Mouse (Mus musculus) hindlimb bud, embryonic 11.5 days (tissue): ENCODE data around the gene Ccl22.

Source experiments
- DNase-seq: peaks from one replicate; pipeline ENCODE4 v3.0.0-alpha.2; 2012; ENCODE audit warnings: low read depth, low spot score; ENCODE audit errors: extremely low spot score

The Ccl22 gene

DNA sequence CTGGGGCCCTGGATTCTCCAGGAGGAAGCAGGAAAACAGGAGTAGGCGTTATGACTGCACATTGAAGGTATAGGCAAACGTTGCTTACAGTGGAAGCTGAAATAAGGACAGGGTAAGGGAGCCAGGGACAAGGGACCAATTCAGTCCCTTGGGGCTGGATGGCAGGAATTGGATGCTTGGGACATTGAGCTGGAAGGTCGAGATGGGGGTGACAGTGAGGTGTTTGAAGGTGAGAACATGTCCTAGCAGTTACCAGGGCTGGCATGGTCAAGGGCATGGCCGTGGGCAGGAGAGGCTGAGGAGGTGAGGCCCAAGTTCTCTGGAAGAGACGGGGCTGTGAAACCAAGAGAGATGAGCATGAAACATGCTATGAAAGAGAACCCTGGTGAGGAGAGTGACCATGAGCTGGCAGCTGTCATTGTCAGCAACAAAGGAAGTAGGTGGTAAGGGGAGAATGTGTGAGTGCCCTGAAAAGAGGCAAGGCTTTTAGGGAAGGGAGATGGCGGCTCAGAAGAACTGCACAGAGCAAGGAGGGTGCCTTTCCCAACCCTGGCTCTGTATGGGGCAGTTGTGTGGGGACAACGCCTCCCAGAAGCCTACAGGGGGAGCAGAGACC lies 10.5 kb upstream of the Ccl22 start:
- DNase-seq: no peak

- DNase-seq: no peak
Observed at GRCm38 (mm10) chr8:94735426-94736094, 9.8 kb upstream of the Ccl22 start.

- no peak for DNase-seq
Observed at GRCm38 (mm10) chr8:94739829-94740228, 5.6 kb upstream of the Ccl22 start.

DNA sequence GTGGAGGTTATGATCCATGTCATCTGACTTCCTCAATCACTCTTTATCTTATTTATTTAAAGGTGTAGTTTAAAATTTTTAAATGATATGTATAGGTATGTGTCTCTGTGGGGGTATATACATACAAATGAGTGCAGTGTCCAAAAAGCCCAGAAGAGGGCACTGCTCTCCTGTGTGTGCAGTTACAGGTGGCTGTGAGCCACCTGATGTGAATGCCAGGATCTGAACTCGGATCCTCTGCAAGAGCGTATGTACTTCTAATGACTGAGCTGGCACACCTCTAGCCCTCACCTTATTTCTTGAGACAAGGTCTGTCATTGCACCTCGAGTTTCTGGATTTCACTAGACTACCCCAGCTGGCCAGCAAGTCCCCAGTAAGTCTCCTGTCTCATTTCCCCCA lies 4.8 kb upstream of the Ccl22 start:
- no peak for DNase-seq

DNA sequence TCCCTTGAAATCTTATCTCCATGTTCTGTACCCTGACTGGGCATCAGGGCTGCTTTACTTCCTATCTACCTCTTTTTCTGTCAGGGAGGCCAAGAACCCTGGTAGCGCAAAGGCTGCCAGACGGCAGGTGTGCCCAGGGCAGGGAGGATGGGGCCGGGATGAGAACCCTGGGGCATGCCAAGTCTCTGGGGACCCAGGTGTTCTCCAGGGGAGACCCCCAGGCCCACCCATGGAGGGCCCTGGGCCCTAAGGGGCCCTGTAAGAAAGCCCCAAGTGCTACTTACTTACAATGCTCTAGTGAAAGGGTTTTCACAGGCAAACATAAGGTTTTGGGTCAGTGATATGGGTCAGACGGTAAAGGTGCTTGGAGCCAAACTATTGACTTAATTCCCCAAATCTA lies 3.7 kb upstream of the Ccl22 start:
- DNase-seq: no peak

- no peak for DNase-seq
Observed at GRCm38 (mm10) chr8:94744484-94744883, 906 bp upstream of the Ccl22 start.

GRCm38 (mm10) chr8:94744972-94745371 lies 418 bp upstream of the Ccl22 start:
- no peak for DNase-seq

- DNase-seq: no peak
Observed at GRCm38 (mm10) chr8:94746832-94747231, 1.4 kb downstream of the Ccl22 start.

- DNase-seq: no peak
Observed at GRCm38 (mm10) chr8:94748363-94748762, 3.0 kb downstream of the Ccl22 start.

- no peak for DNase-seq
Observed at GRCm38 (mm10) chr8:94749942-94750341, 4.6 kb downstream of the Ccl22 start.

GRCm38 (mm10) chr8:94751023-94751849 lies 5.8 kb downstream of the Ccl22 start:
- DNase-seq: no peak

DNA sequence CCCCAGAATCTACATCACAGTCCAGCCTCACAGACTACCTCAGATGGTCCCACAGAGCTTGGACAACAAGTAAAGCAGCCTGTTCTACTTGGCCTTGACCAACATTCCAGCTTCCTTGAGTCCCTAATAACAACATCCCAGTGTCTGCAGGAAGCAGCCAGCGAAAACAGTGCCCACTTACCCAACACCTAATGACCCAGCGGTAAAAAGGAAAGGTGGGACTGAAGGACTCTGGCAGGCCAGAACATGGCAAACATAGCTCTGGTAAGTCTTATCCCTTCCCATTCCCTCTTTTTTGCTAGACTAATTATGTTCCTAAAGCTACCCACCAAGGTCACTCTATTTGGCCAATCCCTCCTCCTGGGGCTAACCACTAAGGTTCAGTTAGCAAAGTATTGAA lies 8.6 kb downstream of the Ccl22 start:
- no peak for DNase-seq

DNA sequence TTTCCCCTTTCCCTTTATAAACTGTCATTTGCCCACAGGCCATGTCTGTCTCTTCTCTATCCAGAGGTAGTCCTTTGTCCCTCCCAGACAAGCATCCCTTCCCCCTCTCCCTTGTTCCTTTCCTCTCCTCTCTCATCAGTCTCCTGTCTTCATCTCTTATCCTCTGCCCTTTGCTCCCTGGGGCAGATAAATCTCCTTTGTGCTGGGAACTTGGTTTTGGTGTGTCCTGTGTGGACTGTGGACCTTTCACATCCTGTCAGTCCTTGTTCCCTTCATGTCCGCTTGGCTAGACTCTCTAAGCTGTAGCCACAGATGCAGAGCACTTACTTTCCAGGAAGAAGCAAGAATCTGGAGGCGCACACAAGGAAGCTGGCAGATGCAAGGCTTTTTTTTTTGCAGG lies 9.1 kb downstream of the Ccl22 start:
- DNase-seq: no peak

- DNase-seq: no peak
Observed at GRCm38 (mm10) chr8:94767035-94767434, 21.6 kb downstream of the Ccl22 start.

DNA sequence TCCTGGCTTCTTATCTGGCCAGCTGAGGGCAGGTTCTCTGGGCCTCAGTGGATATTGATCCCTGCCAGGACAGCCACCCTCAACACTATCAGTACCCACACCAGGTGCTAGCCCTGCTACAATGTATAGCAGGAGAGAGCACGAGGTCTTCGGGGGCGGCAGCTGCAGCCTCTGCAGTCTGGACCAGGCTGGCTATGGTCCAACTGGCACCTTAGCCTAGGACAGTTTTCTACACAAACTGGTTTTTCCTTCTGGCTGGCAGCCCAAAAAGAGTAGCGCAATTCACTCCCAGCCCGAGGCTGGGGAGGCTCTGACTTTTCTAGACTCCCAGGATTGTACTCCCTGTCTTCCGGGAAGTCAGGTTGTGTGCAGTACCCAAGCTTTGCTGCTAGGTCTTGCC lies 25.6 kb downstream of the Ccl22 start:
- no peak for DNase-seq

DNA sequence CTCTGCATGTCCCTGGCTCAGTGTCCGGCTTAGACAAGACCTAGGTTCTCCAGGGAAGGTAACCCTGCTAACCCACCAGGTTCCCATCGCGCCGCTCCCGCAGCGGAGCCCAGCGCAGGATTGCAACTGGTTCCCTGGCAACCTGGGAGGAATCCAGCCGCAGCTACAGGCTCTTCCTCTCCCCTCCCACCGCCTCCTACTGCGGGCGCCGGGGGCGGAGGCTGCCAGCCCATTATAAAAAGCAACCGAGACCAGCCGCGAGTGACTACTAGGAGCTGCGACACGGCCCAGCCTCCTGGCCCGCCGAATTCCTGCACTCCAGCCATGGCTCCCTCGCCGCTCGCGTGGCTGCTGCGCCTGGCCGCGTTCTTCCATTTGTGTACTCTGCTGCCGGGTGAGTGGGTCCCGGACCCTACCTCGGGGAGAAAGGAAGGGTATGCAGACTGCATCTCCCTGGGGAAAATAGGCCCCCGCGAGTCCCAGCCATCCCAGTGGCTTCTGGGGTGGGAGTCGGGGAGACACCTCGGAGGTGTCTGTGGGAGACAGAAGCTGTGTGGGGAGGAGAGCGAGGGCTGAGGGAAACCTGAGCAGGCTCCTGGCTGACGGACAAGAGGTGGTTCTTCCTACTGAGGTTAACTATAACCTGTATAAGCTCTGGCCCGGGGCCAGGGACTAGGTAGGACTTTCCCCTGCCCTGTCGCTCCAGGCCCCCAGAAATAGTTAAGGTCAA lies 26.7 kb downstream of the Ccl22 start, which contains the start of gene Cx3cl1:
Cx3cl1 (plus strand) TSS at position 69 of the 730 bp plus-strand sequence.
- DNase-seq: no peak

DNA sequence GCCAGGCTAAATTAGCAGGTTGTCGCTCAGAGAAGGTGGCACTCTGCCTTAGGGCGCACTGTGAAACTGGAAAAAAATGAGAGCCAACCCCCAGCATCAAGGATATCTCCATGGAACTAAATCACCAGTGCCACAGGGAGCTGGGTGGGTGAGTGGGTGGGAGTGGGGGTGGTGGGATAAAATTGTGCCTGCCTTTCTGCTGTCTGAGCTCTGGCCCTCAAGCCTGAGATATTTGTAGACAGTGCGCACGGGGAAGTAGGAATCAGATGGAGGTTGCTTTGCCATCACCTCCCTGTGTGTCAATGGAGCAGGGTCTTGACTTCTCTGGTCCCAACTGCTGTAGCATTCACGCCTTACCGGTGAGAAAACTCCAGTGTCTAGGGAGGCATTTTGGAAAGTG lies 27.7 kb downstream of the Ccl22 start:
- DNase-seq: no peak

- DNase-seq: no peak
Observed at GRCm38 (mm10) chr8:94773700-94774171, 28.3 kb downstream of the Ccl22 start.

DNA sequence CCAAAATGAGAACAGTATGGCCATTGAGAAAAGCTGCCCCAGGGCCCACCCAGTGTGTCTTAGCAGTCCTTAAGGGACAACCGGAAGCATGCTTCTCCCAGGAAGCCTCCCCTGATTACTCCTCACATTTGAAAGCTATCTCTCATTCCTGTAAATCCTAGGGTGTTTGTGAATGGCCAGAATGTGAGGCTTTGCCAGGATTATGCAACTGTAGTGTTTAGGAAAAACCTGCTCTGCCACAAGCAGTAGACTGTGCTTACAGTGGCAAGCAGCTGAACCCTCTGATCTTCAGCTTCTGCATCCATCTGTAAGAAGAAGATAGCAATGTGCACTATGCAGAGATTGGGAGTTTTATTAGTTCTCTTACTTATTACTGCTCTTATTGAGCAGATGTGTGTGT lies 29.2 kb downstream of the Ccl22 start:
- no peak for DNase-seq

DNA sequence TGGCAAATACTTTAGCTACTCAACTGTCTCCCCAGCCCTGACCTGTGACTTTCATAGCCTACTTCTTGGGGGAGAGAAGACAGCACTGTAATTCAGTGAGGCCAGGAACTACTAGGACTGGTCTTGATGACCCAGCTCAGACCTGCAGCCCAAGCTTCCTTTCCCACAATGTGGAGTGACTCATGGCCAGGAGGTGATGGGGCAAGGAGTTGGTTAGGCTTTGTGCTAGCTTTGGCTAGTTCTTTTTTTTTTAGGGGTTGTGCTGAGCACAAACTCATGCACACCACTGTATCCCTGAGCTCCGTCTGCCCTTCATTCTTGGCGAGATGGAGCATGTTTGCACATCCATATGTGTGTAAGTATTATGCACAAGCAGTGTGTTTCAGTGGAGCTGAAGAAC lies 31.0 kb downstream of the Ccl22 start:
- DNase-seq: no peak

GRCm38 (mm10) chr8:94778036-94778435 lies 32.6 kb downstream of the Ccl22 start:
- DNase-seq: no peak
